Mouse (Mus musculus) liver, postnatal 0 days (tissue): ENCODE data around the gene Cfap77.
"Not testable (repeated sequence)": the region's sequence is repeated elsewhere in the genome, so short reads cannot be mapped to it uniquely, and the experiment has no call there.

Source experiments
- CTCF ChIP-seq: sonication (generic); IDR thresholded peaks from 2 replicates; pipeline ENCODE4 v1.5.1; 2016; ENCODE audit warnings: antibody characterized with exemption, low read depth
- EP300 ChIP-seq: IDR thresholded peaks from 2 replicates; pipeline ENCODE4 v1.6.1; 2016; ENCODE audit warnings: antibody characterized with exemption, low read depth, mild to moderate bottlenecking

- 0 out of 2 replicates have a peak, but pooled peaks have one; percentile 23 for TF ChIP-seq EP300
- not testable (repeated sequence) for TF ChIP-seq CTCF
These were observed 34.4 kb upstream of the Cfap77 start for GRCm38 (mm10) chr2:29089276-29089675.
